9 mouse cellular contexts compared by ENCODE assay signal in the genomic region with DNA sequence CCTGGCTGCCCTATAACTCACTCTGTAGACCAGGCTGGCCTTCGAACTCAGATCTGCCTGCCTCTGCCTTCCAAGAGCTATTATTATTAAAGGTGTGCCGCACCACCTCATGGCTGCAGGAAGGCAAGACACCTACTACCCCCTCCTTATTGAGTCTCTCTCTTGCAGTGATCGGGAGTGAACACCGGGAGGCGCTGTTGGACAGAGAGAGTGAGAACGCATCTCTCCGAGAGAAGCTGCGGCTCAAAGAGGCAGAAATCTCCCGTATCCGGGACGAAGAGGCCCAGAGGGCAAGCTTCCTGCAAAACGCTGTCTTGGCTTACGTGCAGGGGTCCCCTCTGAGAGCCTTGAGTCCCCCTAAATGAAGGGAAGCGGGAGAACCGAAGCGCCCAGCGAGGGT. TPM values are rescaled to one million over a fixed set of nuclear protein-coding genes. Genes with fewer than 3 reads are reported as not detected.
DNase-seq lines count a peak whose midpoint lies in the region; ATAC-seq and TF ChIP-seq lines count a peak whose summit lies in the region.
"Had no signal": no experiment of that assay in that cellular context is flagged by ENCODE, and none has a peak within 500 bp of the region (broad histone marks: within the 10 kb centered on the region; RNA-seq: fewer than 3 reads in every experiment).

No protein-coding gene starts in this region.

- H3K27me3 ChIP-seq in heart, embryonic 12.5 days (replicated peaks) = peaks cover 49% of the 10 kb centered on the region
- H3K27me3 ChIP-seq in kidney, embryonic 16.5 days (ENCODE audit: insufficient read depth, low read length) = peaks cover 6% of the 10 kb centered on the region; the same call in 1 of the 2 replicates
- peaks cover 26% of the 10 kb centered on the region for H3K27me3 ChIP-seq in liver, embryonic 11.5 days (replicated peaks; ENCODE audit: control insufficient read depth, insufficient read depth, low read length)
- H3K27me3 ChIP-seq in splenic B cell, adult 2 months (ENCODE audit: control insufficient read depth, insufficient read depth, low read length, poor library complexity, severe bottlenecking) = no peaks in the 10 kb centered on the region
- H3K27me3 ChIP-seq: Patski had no signal

- peak overlapping the region; percentile 84 for H3K9ac ChIP-seq in heart, embryonic 12.5 days
- peak overlapping the region; percentile 83 for H3K9ac ChIP-seq in kidney, embryonic 16.5 days (replicated peaks; ENCODE audit: low read length)
- H3K9ac ChIP-seq in liver, embryonic 11.5 days (ENCODE audit: low read depth, low read length) = no peak overlapping the region; the same call in 1 of the 2 replicates

- 12% methylated on average over 17 of the region's 17 CpGs for WGBS in heart, embryonic 12.5 days
- 14% methylated on average over 17 of the region's 17 CpGs for WGBS in kidney, embryonic 16.5 days
- 13% methylated on average over 17 of the region's 17 CpGs for WGBS in liver, embryonic 11.5 days

- H3K27ac ChIP-seq in bone marrow macrophage, adult 2 months (ENCODE audit: insufficient read depth, low read depth, low read length) = no peak overlapping the region
- H3K27ac ChIP-seq in heart, embryonic 12.5 days (ENCODE audit: poor library complexity, severe bottlenecking) = no peak overlapping the region
- H3K27ac ChIP-seq in kidney, embryonic 16.5 days (ENCODE audit: low read length) = no peak overlapping the region
- no peak overlapping the region for H3K27ac ChIP-seq in liver, embryonic 11.5 days (ENCODE audit: low read depth, low read length)

- TF ChIP-seq CTCF in bone marrow macrophage, adult 2 months (IDR thresholded peaks at IDR 0.05; ENCODE audit: low read depth, low read length) = peak; percentile 82

- H3K4me2 ChIP-seq in heart, embryonic 12.5 days = peak overlapping the region; percentile 99
- peak overlapping the region; percentile 98 for H3K4me2 ChIP-seq in kidney, embryonic 16.5 days (replicated peaks; ENCODE audit: low read depth, low read length)
- peak overlapping the region; percentile 99 for H3K4me2 ChIP-seq in liver, embryonic 11.5 days

- peaks cover 39% of the 10 kb centered on the region for H3K36me3 ChIP-seq in heart, embryonic 12.5 days
- peaks cover 23% of the 10 kb centered on the region for H3K36me3 ChIP-seq in kidney, embryonic 16.5 days (ENCODE audit: insufficient read depth, low read length)
- peaks cover 17% of the 10 kb centered on the region for H3K36me3 ChIP-seq in liver, embryonic 11.5 days (ENCODE audit: control insufficient read depth, insufficient read depth, low read length)
- peaks cover 3% of the 10 kb centered on the region for H3K36me3 ChIP-seq in splenic B cell, adult 2 months (ENCODE audit: control insufficient read depth, insufficient read depth, low read length, poor library complexity, severe bottlenecking)

- no peaks in the 10 kb centered on the region for H3K9me3 ChIP-seq in heart, embryonic 12.5 days (replicated peaks)
- no peaks in the 10 kb centered on the region for H3K9me3 ChIP-seq in kidney, embryonic 16.5 days (ENCODE audit: low read length)
- no peaks in the 10 kb centered on the region for H3K9me3 ChIP-seq in liver, embryonic 11.5 days (ENCODE audit: control insufficient read depth, low read length)

- peak; percentile 54; the same call in 1 of the 2 replicates for ATAC-seq in erythroblast, adult 5-6 weeks (replicated peaks; ENCODE audit: low FRiP score, poor library complexity, severe bottlenecking)
- ATAC-seq in heart, embryonic 12.5 days (ENCODE audit: insufficient number of reproducible peaks, low FRiP score) = 0 out of 2 replicates have a peak, but pooled peaks have one; percentile 8
- peak; percentile 10; the same call in 1 of the 2 replicates for ATAC-seq in kidney, embryonic 16.5 days (ENCODE audit: low FRiP score, low TSS enrichment)
- no peak; the same call in 1 of the 2 replicates for ATAC-seq in liver, embryonic 11.5 days (replicated peaks; ENCODE audit: low FRiP score)
- ATAC-seq: Patski had no signal

- H3K4me1 ChIP-seq in bone marrow macrophage, adult 2 months (ENCODE audit: control insufficient read depth, insufficient read depth, low read length) = 0 out of 2 replicates have a peak, but pooled peaks cover 3% of the 10 kb centered on the region
- H3K4me1 ChIP-seq in heart, embryonic 12.5 days (replicated peaks) = peaks cover 18% of the 10 kb centered on the region
- peaks cover 18% of the 10 kb centered on the region for H3K4me1 ChIP-seq in kidney, embryonic 16.5 days (ENCODE audit: insufficient read depth, low read length)
- H3K4me1 ChIP-seq in liver, embryonic 11.5 days (replicated peaks; ENCODE audit: control insufficient read depth, insufficient read depth, low read length) = peaks cover 21% of the 10 kb centered on the region

- TF ChIP-seq POLR2A in bone marrow macrophage, adult 2 months (IDR thresholded peaks at IDR 0.05; ENCODE audit: borderline replicate concordance, low read depth, low read length) = no peak

- DNase-seq in 416B (ENCODE audit: low read depth) = peak; percentile 76
- peak; percentile 85 for DNase-seq in liver, embryonic 11.5 days (ENCODE audit: low spot score)
- DNase-seq in naive thymus-derived CD4-positive, alpha-beta T cell, adult 2 months (ENCODE audit: low read depth) = peak; percentile 96
- DNase-seq in splenic B cell, adult 2 months (ENCODE audit: low read depth, low spot score) = peak; percentile 94

- H3K4me3 ChIP-seq in bone marrow macrophage, adult 2 months (ENCODE audit: insufficient read depth, low read length) = peak overlapping the region; percentile 59
- peak overlapping the region; percentile 72 for H3K4me3 ChIP-seq in heart, embryonic 12.5 days
- peak overlapping the region; percentile 68 for H3K4me3 ChIP-seq in kidney, embryonic 16.5 days (ENCODE audit: low read length)
- peak overlapping the region; percentile 62; the same call in 1 of the 2 replicates for H3K4me3 ChIP-seq in liver, embryonic 11.5 days (ENCODE audit: low read depth, low read length)

RNA-seq across cellular contexts. Expression of a gene that starts 0.8 kb away (rescaled TPM):
- 14.3 and 18.1 TPM in 2 replicates for polyA plus RNA-seq in bone marrow macrophage, adult 2 months (2012; ENCODE audit: insufficient read depth, insufficient read length, missing spikeins)
- total RNA-seq in erythroblast, adult 5-6 weeks (2015; ENCODE audit: low replicate concordance) = 3.3 TPM in 1 of 2 replicates, not detected in the other
- not detected in 2 replicates for total RNA-seq in erythroblast, adult 5-6 weeks (2017; ENCODE audit: low replicate concordance)
- polyA plus RNA-seq in heart, embryonic 12.5 days (2016; fragmentation: Nextera tagmentation; extraction: Ambion mirVana) = 7.6 and 8.4 TPM in 2 replicates
- polyA plus RNA-seq in kidney, embryonic 16.5 days (2015; fragmentation: Nextera tagmentation; extraction: Ambion mirVana) = 32.5 and 38.7 TPM in 2 replicates
- polyA plus RNA-seq in liver, embryonic 11.5 days (2014; fragmentation: Nextera tagmentation; extraction: Ambion mirVana) = 1.2 and 1.8 TPM in 2 replicates

RNA-seq across cellular contexts. Expression of a gene that starts 6.6 kb away (rescaled TPM):
- 65.0 and 65.6 TPM in 2 replicates for polyA plus RNA-seq in bone marrow macrophage, adult 2 months (2012; ENCODE audit: insufficient read depth, insufficient read length, missing spikeins)
- 6.1 and 6.5 TPM in 2 replicates for total RNA-seq in erythroblast, adult 5-6 weeks (2015; ENCODE audit: low replicate concordance)
- 1.9 and 3.1 TPM in 2 replicates for total RNA-seq in erythroblast, adult 5-6 weeks (2017; ENCODE audit: low replicate concordance)
- polyA plus RNA-seq in heart, embryonic 12.5 days (2016; fragmentation: Nextera tagmentation; extraction: Ambion mirVana) = 4.3 and 5.4 TPM in 2 replicates
- polyA plus RNA-seq in kidney, embryonic 16.5 days (2015; fragmentation: Nextera tagmentation; extraction: Ambion mirVana) = 49.4 and 56.5 TPM in 2 replicates
- polyA plus RNA-seq in liver, embryonic 11.5 days (2014; fragmentation: Nextera tagmentation; extraction: Ambion mirVana) = 12.9 and 13.2 TPM in 2 replicates

RNA-seq across cellular contexts. Expression of a gene that starts 6.7 kb away (rescaled TPM):
- 34.3 and 46.1 TPM in 2 replicates for polyA plus RNA-seq in bone marrow macrophage, adult 2 months (2012; ENCODE audit: insufficient read depth, insufficient read length, missing spikeins)
- total RNA-seq in erythroblast, adult 5-6 weeks (2015; ENCODE audit: low replicate concordance) = 1.5 and 2.3 TPM in 2 replicates
- 3.7 and 7.0 TPM in 2 replicates for total RNA-seq in erythroblast, adult 5-6 weeks (2017; ENCODE audit: low replicate concordance)
- polyA plus RNA-seq in heart, embryonic 12.5 days (2016; fragmentation: Nextera tagmentation; extraction: Ambion mirVana) = 35.2 and 37.0 TPM in 2 replicates
- polyA plus RNA-seq in kidney, embryonic 16.5 days (2015; fragmentation: Nextera tagmentation; extraction: Ambion mirVana) = 69.2 and 71.3 TPM in 2 replicates
- polyA plus RNA-seq in liver, embryonic 11.5 days (2014; fragmentation: Nextera tagmentation; extraction: Ambion mirVana) = 34.2 and 38.3 TPM in 2 replicates

RNA-seq across cellular contexts. Expression of a gene that starts 6.9 kb away (rescaled TPM):
- 109 and 110 TPM in 2 replicates for polyA plus RNA-seq in bone marrow macrophage, adult 2 months (2012; ENCODE audit: insufficient read depth, insufficient read length, missing spikeins)
- total RNA-seq in erythroblast, adult 5-6 weeks (2015; ENCODE audit: low replicate concordance) = 24.5 and 59.8 TPM in 2 replicates
- total RNA-seq in erythroblast, adult 5-6 weeks (2017; ENCODE audit: low replicate concordance) = 2.2 and 10.8 TPM in 2 replicates
- polyA plus RNA-seq in heart, embryonic 12.5 days (2016; fragmentation: Nextera tagmentation; extraction: Ambion mirVana) = 117 and 119 TPM in 2 replicates
- polyA plus RNA-seq in kidney, embryonic 16.5 days (2015; fragmentation: Nextera tagmentation; extraction: Ambion mirVana) = 151 TPM in 2 replicates
- polyA plus RNA-seq in liver, embryonic 11.5 days (2014; fragmentation: Nextera tagmentation; extraction: Ambion mirVana) = 178 and 192 TPM in 2 replicates

RNA-seq across cellular contexts. Expression of a gene that starts 11.5 kb away (rescaled TPM):
- polyA plus RNA-seq in bone marrow macrophage, adult 2 months (2012; ENCODE audit: insufficient read depth, insufficient read length, missing spikeins) = 57.0 and 81.4 TPM in 2 replicates
- 9.0 TPM in 1 of 2 replicates, not detected in the other for total RNA-seq in erythroblast, adult 5-6 weeks (2015; ENCODE audit: low replicate concordance)
- total RNA-seq in erythroblast, adult 5-6 weeks (2017; ENCODE audit: low replicate concordance) = not detected in 2 replicates
- 1.1 and 1.9 TPM in 2 replicates for polyA plus RNA-seq in heart, embryonic 12.5 days (2016; fragmentation: Nextera tagmentation; extraction: Ambion mirVana)
- 2.1 and 4.3 TPM in 2 replicates for polyA plus RNA-seq in kidney, embryonic 16.5 days (2015; fragmentation: Nextera tagmentation; extraction: Ambion mirVana)
- polyA plus RNA-seq in liver, embryonic 11.5 days (2014; fragmentation: Nextera tagmentation; extraction: Ambion mirVana) = 0.22 and 0.32 TPM in 2 replicates
